Mouse (Mus musculus) G1E (cell line): ENCODE measurements around the gene Tfdp2.

ENCODE experiments used
- CTCF ChIP-seq: IDR thresholded peaks from 2 replicates; pipeline ENCODE4 v1.5.1; 2012; ENCODE audit warnings: low read depth, low read length, inconsistent platforms, mixed read lengths
- GATA1 ChIP-seq: IDR thresholded peaks from 2 replicates; pipeline ENCODE4 v1.6.1; 2012; ENCODE audit warnings: borderline replicate concordance, low read length, inconsistent platforms, mixed read lengths
- POLR2AphosphoS5 ChIP-seq: IDR thresholded peaks from 2 replicates; pipeline ENCODE4 v1.6.1; 2012; ENCODE audit warnings: low read depth, low read length, inconsistent platforms; ENCODE audit not compliant: insufficient replicate concordance
- TAL1 ChIP-seq: conservative IDR thresholded peaks from 2 replicates; pipeline ENCODE4 v1.6.1; 2012; ENCODE audit warnings: low read depth, low read length, inconsistent platforms, mixed read lengths

DNA sequence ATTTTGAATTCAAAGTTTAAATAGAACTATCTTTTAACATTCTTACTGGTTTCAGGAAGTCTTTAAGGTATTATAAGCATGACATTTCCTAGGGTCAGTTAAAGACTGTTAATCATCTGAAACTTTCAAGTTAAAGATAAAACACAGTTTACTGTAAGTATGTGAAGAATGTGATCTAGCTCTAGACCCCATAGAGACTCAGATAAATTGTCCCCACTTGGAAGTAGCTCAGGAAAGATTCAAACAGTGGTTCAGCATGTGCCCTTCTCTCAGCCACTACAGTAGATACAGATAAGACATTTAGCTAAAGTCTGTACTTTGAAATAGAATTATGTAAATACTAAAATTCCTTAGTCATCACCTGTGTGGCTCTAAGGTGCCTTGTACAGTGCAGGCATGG is 79.5 kb downstream of the Tfdp2 start:
- TF ChIP-seq CTCF (no peak), GATA1 (no peak), POLR2AphosphoS5 (no peak), TAL1 (no peak)
